Mouse (Mus musculus): ENCODE results near the gene Rhoh. TPM values are rescaled to one million over a fixed set of nuclear protein-coding genes. Genes with fewer than 3 reads are reported as not detected.

Gene Rhoh
- total RNA-seq (2021) (under 1 TPM; 0.52 to 0.69 TPM), polyA plus RNA-seq (2012; rRNA removed) (0.18 and 0.29 TPM in 2 replicates)
- long read RNA-seq, partial matches to known transcripts: 0 of 1 reads
- long read RNA-seq, other reads (novel, unspliced or antisense): 0 of 1 reads

GRCm38 (mm10) chr5:65861154-65861944 lies at the start of gene Rhoh:
Gene Rhoh (plus strand): TSS chr5:65861213.
- no peak for DNase-seq

GRCm38 (mm10) chr5:65823601-65824133 lies 37.3 kb upstream of the Rhoh start:
- peak; percentile 53 for DNase-seq

- DNase-seq: no peak
These were observed 34.5 kb upstream of the Rhoh start for GRCm38 (mm10) chr5:65826476-65826875.

GRCm38 (mm10) chr5:65827102-65827501 lies 33.9 kb upstream of the Rhoh start:
- no peak for DNase-seq

- no peak for DNase-seq
These were observed 32.8 kb upstream of the Rhoh start for GRCm38 (mm10) chr5:65828261-65828660.

- DNase-seq: no peak
These were observed 32.0 kb upstream of the Rhoh start for GRCm38 (mm10) chr5:65829059-65829458.

- DNase-seq: no peak
These were observed 28.9 kb upstream of the Rhoh start for GRCm38 (mm10) chr5:65831917-65832618.

- DNase-seq: no peak
These were observed 27.9 kb upstream of the Rhoh start for GRCm38 (mm10) chr5:65833092-65833491.

GRCm38 (mm10) chr5:65833766-65834498 lies 27.1 kb upstream of the Rhoh start:
- DNase-seq: no peak

GRCm38 (mm10) chr5:65838053-65838452 lies 23.0 kb upstream of the Rhoh start:
- peak; percentile 31 for DNase-seq

GRCm38 (mm10) chr5:65842947-65843346 lies 18.1 kb upstream of the Rhoh start:
- no peak for DNase-seq

GRCm38 (mm10) chr5:65846534-65846933 lies 14.5 kb upstream of the Rhoh start:
- no peak for DNase-seq

- DNase-seq: no peak
These were observed 14.1 kb upstream of the Rhoh start for GRCm38 (mm10) chr5:65846958-65847357.

- DNase-seq: peak; percentile 51
These were observed 13.4 kb upstream of the Rhoh start for GRCm38 (mm10) chr5:65847656-65848055.

GRCm38 (mm10) chr5:65850765-65851164 lies 10.2 kb upstream of the Rhoh start:
- no peak for DNase-seq

- DNase-seq: no peak
These were observed 6.2 kb upstream of the Rhoh start for GRCm38 (mm10) chr5:65854786-65855191.

GRCm38 (mm10) chr5:65855571-65855970 lies 5.4 kb upstream of the Rhoh start:
- DNase-seq: no peak

GRCm38 (mm10) chr5:65856591-65857411 lies 4.2 kb upstream of the Rhoh start:
- no peak for DNase-seq

GRCm38 (mm10) chr5:65857935-65858334 lies 3.1 kb upstream of the Rhoh start:
- DNase-seq: no peak

- DNase-seq: no peak
These were observed 2.7 kb upstream of the Rhoh start for GRCm38 (mm10) chr5:65858355-65858754.

- DNase-seq: no peak
These were observed 2.1 kb upstream of the Rhoh start for GRCm38 (mm10) chr5:65858898-65859297.
